Mouse (Mus musculus) granulocyte monocyte progenitor cell, adult 5-6 weeks (primary cell): ENCODE results near the gene Nagpa. TPM values are rescaled to one million over a fixed set of nuclear protein-coding genes. Genes with fewer than 3 reads are reported as not detected.
A peak's percentile ranks its signal among the peaks of the same experiment; 100 is the strongest.
"Not testable (repeated sequence)": the region's sequence is repeated elsewhere in the genome, so short reads cannot be mapped to it uniquely, and the experiment has no call there.

Source experiments
- ATAC-seq: replicated peaks from 2 replicates; pipeline ENCODE4 v1.8.0; 2016; ENCODE audit warnings: mild to moderate bottlenecking, moderate TSS enrichment, inconsistent platforms; ENCODE audit not compliant: poor library complexity, severe bottlenecking
- total RNA-seq, 2 experiments: library from RNA; stranded (forward) in 1 of 2; stranded (reverse) in 1 of 2; fragments of 200-712, 200-1000 nt in 1 of 2; fragments of >200 nt in 1 of 2; fragmentation: Nextera tagmentation in 1 of 2; gene quantifications; 2 replicates each; pipeline ENCODE4 v1.2.3; 2014 to 2017

Gene Nagpa
- total RNA-seq (2014; fragmentation: Nextera tagmentation), result 42.0 and 68.1 TPM in 2 replicates
- 64.8 and 75.8 TPM in 2 replicates for total RNA-seq (2017)

- ATAC-seq, result peak; percentile 73
Observed at GRCm38 (mm10) chr16:5203668-5204433, at the start of gene Nagpa. Gene Nagpa, minus strand, starts transcription at chr16:5204012.

GRCm38 (mm10) chr16:5252260-5252659 is 48.4 kb upstream of the Nagpa start:
- ATAC-seq, result no peak

DNA sequence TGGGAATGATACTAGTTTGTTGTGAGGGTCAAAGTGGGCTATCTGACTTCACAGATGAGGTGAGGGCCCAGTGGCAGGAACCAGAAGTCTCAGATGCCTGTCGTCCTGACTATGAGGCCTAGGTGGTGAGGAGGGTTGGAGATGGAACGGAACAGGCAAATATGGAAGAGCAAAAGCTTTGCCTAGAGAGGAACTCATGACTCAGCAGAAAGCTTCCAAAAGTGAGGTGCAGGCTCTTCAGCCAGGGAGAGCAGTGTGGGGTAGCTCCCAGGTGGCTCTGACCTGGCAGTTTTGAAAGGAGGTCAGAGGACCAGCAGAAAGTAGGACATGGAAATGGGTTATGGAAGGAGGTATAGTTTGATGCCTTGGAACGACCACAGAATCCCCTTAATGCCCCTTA is 47.1 kb upstream of the Nagpa start:
- ATAC-seq, result no peak

- ATAC-seq, result peak; percentile 84
Observed at GRCm38 (mm10) chr16:5244411-5244810, 40.6 kb upstream of the Nagpa start.

DNA sequence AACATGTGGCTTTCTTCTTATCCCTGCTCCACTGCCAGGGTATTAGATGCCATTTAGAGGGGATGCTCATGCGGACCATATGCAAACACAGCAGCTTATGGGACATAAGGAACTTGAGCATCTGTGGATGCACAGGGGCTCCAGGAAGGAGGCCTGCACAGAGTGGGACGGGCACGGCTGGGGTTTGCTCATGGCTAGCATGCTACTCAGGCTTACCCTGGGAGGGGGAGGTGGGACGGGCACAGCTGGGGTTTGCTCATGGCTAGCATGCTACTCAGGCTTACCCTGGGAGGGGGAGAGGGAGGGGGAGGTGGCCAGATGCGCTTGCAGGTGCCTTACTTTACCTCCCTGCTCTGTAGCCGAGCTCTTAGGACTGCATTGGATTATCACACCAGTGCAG is 39.1 kb upstream of the Nagpa start:
- no peak for ATAC-seq

GRCm38 (mm10) chr16:5242355-5242754 is 38.5 kb upstream of the Nagpa start:
- ATAC-seq, result no peak

DNA sequence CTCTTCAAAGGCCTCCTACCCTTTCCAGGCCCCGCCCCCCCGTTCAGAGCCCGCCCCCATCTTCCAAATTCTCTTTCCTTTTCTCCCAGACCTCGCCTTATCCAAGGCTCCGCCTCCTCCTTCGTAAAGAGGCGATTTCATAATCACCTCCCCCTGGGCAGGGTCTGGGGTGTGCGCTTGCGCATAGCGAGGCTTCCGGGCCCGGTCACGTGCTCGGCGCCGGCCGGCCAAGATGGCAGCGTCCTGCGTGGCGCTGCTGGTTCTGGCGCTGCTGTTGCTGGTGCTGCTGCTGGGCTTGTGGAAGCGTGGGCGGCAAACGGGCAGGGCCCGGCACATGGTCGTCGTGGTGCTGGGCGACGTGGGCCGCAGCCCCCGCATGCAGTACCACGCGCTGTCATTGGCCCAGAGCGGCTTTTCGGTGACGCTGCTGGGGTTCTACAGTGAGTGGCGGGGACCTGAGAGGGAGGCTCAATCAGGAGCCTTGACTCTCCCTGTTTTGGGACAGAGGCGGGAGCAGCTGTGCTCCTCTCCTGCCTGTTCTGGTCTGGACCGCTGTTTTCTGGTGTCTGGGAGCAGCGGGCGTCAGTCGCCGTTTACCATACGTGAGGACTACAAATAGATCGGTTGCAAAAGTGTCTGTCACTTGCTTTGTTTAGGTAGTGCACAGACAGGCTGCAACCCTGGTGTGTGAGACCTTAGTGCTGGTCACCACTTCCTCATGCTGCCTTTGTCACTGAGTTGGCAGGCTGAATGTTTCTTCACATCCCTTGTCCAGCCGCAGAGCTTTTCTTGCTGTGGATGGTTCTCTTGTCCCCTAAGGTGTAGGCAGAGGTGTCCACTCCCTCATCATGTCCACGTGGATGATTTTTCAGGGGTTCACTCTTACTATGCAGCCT is 29.9 kb upstream of the Nagpa start, which contains the start of gene Alg1:
Gene Alg1 (plus strand): TSS at position 204 of the 896 bp plus-strand sequence.
- ATAC-seq, result peak; percentile 87

DNA sequence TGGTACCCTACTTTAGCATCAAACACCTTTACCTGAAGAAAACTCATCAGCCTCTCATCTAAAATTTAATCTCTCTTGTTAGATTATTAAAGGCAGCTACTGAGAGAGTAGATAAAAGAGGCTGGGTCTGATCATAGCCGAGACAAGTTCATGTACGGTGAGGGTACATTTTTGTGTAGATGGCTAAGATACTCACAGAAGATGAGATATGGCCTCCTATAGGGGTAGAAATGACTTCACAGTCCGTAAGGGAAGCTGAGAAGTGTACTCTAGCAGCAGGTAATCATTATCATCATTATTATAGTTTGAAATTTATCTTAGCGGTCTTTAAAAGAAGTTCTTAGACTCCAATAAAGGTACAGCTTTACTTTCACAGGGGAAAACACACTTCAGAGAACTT is 29.2 kb upstream of the Nagpa start:
- no peak for ATAC-seq

GRCm38 (mm10) chr16:5228103-5228502 is 24.3 kb upstream of the Nagpa start:
- not testable (repeated sequence) for ATAC-seq

- not testable (repeated sequence) for ATAC-seq
Observed at GRCm38 (mm10) chr16:5227501-5227900, 23.7 kb upstream of the Nagpa start.

GRCm38 (mm10) chr16:5226534-5226933 is 22.7 kb upstream of the Nagpa start:
- not testable (repeated sequence) for ATAC-seq

- ATAC-seq, result no peak
Observed at GRCm38 (mm10) chr16:5222140-5222539, 18.3 kb upstream of the Nagpa start, which contains the start of gene AU021092. Gene AU021092, minus strand, starts transcription at chr16:5222299.

- ATAC-seq, result no peak
Observed at GRCm38 (mm10) chr16:5221403-5221802, 17.6 kb upstream of the Nagpa start.

GRCm38 (mm10) chr16:5217341-5218133 is 13.7 kb upstream of the Nagpa start:
- ATAC-seq, result no peak

GRCm38 (mm10) chr16:5216686-5217085 is 12.9 kb upstream of the Nagpa start:
- ATAC-seq, result no peak

DNA sequence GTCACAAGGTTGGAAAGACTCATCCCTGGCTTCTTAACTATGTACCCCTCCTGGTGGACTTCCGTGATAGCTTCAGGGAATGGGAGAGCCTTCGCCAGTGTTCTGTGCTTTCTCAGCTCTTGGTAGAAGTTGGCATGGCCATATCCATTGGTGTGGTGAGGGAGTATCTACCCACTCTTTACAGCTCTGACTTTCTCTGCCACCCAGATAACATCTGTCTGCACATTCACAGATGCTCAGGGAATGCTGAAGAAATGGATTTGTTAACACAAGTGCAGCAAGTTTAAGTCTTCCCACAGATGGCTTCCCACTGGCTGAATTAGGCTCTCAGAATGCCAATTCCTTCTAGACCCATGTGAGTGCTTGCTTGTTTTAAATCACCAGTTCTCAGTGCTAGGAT is 10.3 kb upstream of the Nagpa start:
- ATAC-seq, result no peak

DNA sequence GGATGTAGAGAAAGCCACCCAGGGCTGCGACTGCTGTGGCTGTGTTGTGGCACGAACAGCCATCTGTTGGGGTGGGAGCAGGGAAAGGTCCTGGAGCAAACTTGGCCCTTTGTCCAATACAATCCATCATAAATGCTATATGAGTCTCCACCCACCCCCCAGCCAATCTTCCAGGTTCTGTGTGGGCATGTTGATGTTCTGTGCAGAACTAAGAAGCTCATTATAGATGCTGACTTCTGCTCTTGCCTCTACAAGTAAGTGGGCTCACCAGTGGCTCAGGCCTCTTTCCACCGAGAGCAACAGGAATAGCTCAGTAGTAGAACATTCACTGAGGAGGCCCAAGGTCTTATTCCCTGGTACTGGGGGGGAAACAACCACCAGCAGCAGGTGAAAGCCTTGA is 8.3 kb upstream of the Nagpa start:
- ATAC-seq, result no peak

- peak; percentile 94 for ATAC-seq
Observed at GRCm38 (mm10) chr16:5210365-5210764, 6.6 kb upstream of the Nagpa start.

- no peak for ATAC-seq
Observed at GRCm38 (mm10) chr16:5206051-5206450, 2.2 kb upstream of the Nagpa start.

- ATAC-seq, result no peak
Observed at GRCm38 (mm10) chr16:5205431-5205970, 1.7 kb upstream of the Nagpa start.
